Mouse (Mus musculus) layer of hippocampus, adult 11-12 months (tissue): ENCODE results near the gene Sgpl1.

Experiments used
- DNase-seq: peaks from one replicate; pipeline ENCODE4 v3.0.0; 2022; ENCODE audit warnings: low spot score

The Sgpl1 gene

DNA sequence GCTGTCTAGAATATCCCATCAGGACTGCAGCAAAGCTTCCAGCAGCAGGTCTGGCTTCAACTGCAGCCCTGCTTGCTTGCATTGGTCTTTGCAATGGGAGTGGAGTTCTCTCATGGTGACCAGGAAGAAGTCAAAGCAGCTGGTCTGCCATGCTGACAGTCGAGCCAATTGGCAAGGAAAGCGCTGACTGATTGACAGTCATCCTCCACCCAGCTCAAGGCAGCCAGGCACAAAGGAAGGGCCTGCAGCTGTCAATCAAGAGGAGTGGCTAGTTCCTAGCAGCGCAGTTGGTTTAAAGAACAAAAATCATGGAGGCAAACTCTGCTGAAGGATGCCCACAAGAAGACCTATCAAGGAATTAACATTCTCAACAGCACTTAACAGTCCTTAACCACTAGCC, 61.0 kb downstream of the Sgpl1 start:
- no peak for DNase-seq

DNA sequence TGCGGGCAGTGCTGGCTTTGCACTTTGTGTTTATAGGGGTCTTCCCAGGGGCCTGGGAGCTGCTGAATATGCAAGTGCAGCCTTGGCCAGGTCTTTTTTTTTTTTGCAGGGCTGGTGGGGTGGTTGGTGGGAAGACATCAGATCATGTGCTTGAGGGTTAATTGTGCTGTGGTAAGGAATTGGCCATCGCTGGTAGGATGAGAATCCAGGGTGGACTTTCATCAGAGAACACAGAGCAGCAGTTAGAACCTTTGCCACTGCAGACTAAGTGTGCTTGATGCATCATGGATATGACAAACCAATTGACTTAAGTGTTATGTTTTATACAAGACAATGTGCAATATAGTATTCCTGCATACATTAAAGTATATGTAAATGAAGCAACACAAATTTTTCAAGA, 62.1 kb downstream of the Sgpl1 start:
- DNase-seq, result no peak

DNA sequence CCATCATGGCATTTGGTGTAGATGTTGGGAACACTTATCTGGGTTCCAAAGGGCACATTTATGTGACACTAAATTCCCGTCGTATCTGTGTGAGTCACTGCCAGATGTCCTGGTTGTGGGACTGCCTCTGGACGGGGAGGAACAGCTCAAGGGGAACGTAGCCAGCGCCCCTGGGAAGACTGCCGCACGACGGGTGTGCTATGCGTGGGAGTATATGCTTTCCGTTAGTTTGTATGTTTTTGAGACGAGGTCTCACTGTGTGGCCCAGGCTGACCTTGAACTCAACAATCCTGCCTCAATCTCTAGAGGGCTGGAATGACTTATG, 66.6 kb downstream of the Sgpl1 start:
- no peak for DNase-seq

DNA sequence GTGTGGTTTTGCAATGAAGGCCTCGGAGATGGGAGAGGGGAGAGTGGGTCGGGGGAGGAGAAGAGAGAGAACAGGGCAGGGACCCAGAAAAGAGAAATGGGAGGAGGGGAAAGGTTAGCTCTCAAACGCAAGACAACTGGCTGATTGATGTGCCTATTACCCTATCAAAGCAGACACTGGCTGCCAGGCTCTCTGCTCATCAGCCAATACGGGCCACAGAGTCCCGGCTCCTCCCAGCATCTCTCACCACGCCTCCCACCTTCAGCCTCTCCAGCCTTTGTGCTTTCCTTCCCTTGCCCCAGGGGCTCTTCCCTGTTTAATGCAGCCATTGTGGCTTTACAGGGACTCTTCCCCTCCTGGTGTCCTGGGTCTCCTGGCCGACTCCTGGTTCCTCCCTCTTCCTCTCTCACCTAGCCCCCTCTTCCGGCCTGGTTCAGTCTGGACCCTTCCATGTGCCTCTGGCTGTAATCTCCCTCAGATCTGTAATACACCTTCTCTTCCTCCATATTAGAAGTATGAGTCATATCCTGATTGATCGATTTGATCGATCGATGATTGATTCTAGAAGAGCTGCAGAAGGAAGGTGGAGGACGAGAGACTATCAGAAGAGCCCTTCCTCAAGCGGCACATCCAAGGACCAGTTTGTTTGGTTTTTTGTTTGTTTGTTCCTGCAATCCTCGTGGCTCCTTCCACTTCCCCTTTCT, 67.1 kb downstream of the Sgpl1 start:
- peak; percentile 68 for DNase-seq

DNA sequence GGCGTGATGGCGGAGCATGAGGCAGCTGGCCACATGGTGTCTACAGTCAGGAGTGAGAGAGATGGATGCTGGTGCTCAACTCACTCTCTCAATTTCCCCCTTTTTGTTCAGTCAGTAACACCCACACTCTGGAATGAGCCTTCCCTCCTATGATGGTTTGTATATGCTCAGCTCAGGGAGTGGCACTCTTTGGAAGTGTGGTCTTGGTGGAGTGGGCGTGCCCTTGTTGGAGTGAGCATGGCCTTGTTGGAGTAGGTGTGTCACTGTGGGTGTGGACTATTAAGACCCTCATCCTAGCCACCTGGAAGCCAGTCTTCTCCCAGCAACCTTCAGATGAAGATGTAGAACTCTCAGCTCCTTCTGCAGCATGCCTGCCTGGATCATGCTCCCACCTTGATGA, 71.9 kb downstream of the Sgpl1 start:
- DNase-seq, result no peak

DNA sequence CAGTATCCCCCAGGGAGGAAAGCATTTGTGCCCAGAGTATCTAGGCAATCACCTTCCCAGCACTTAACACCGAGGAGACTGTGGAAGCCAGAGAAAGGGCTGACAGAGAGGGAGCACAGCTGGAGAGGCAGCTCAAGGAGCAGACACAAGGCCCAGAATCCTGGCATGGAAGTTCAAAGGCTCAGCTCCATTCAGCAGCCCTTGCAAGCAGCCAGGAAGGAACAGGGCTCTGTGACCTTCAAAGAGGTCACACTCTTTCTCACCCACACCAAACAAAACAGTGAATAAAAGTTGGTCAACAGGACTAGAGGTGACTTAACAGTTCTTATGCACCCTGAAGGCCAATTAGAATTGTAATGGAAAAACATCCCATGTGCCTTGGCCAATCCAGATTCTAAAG, 72.9 kb downstream of the Sgpl1 start:
- DNase-seq, result no peak

DNA sequence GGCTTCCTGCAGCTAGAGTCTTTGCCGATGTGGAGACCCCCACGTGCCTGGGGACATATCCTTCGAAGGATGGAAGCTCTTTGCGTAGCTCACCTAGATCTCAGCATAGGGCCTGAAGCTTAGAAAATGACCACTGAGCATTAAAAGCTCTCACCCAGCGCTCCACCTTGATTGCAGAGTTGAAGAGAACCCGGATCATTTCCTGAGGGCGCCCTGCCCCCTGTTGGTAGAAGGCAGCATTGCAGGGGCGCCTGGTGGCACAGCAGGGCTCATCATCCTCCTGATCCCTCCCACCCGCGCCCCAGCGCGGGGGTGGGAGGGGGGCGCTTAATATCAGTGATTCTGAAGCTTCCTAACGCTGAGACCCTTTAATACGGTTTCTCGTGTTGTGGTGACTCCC, 75.2 kb downstream of the Sgpl1 start:
- peak; percentile 66 for DNase-seq

DNA sequence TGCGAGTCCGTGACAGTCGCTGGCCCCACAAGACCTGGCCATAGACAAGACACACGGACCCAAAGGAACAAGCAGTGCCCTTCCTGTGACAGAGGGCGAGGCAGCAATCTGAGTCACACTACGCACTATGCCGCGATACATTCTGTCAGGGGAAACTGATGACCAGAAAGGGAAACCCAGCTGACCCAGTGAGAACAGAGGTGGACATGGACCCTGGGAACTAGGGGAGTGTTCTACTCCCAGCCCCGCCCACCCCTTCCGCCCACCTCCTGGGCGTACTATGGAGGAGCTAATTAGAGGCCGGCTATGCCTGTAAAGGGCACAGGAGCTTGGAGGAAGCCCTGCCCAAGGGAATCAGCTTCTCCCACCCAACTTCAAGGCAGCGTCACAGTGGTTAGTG, 78.3 kb downstream of the Sgpl1 start:
- DNase-seq, result no peak

DNA sequence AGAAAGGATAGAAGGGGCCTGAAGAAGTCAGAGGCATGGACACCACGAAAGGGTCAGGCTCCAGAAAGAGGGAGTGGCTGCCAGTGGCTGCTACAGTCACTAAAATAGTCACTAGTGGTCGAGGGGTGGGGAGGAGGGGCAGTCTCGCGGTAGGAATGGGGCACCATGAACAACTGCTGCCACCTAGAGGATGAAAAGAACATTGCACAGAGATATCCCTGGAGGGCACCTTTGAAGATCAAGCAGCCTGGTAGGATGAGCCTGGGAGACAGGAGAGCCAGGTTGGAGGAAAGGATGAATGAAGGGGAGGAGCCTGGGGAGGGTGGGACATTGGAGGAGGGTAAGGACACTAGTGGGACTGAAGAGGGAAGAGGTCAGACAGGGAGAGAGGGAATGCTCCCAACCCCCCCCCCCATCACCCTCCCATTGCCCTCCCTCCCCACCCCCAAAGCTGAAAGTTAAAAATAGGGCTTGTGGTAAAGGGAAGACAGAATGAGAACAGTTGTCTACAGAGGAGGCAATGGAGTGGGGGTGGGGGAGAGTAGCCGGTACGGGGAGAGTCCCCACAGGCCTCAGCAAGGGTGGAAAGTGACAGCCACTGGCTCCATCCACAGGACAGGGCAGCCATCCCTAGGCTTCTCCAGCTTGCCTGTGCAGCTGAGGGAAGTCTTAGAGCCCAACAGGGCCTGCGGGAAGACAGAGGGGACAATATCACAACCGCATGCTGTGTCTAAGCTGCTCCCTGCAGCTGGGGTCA, 78.9 kb downstream of the Sgpl1 start:
- peak; percentile 68 for DNase-seq

DNA sequence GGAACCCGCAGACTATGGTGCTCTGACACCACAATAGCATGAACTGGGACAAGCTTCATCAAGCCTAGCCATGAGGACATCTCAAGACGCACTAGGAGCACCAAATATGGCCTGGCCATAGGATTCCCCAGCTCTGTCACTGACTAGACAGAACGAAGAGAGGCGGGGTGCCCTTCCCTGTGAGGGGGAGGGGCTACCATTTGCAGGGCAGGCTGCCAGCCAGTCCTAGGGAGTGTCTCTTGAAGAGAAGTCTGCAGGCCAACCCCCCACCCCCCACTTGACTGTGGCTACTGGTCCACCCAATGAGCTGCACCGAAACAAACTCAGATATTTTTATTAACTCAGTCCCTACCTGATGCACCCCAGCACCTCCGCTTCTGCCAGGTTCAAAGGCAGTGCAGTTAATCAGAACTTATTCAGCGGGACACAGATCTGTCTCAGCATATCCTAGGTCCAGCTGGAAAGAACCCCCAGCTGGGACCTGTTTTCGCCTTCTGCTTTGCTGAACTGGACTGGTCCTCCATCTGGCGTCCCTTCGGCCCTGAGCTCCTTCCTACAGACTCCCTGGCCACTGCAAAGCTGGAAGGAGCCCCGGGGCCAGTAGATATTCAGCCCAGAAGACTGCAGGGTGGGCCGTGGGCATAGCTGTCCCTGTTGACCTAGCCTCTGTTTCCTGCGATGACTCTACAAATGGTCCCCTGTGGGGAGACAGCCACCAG, 82.1 kb downstream of the Sgpl1 start:
- DNase-seq, result no peak

DNA sequence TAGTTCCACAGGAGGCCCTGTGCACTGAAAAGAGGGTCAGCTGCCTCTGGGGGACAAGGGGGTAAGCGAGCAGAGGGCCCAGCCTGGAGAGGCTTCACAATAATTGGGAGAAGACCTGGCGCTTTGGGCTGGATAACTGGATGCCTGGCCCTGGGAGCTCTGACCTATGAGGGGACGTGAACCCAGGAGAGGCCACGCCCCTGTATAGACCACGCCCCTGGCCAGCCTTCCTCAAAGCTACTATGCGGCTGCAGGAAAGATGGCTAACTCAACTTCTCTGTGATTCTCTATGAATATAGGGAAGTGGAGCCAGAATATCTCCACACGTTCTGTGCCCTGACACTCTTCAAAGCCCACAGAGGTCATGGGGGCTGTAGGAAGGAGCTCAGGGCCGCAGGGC, 82.9 kb downstream of the Sgpl1 start:
- DNase-seq, result no peak

DNA sequence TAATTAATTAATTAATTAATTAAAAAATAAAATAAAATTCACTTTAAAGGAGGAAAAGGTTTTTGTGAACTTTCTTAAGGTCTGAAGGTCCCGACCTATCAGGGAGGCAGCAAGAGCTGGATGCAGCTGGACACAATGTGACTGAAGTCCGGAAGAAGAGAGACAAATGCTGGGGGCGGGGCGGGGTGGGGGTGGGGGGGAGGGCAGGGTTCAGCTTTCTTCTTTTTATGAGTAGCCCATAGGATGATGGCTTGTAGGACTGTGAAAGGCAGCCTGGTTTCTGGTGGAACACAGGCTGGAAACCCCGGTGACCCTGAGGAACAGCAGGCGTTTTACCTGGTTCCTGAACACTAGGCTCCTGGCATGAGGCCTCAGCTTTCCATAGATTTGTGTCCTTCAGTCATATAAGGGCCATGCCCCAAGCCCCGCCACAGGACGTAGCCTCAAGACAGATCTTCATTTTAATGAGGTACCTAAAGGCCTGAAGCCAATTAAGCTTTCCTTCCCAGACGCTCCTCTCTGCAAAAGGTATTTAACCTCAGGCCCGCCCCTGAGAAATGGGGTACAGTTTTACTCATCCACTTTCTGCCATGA, 84.1 kb downstream of the Sgpl1 start:
- no peak for DNase-seq

DNA sequence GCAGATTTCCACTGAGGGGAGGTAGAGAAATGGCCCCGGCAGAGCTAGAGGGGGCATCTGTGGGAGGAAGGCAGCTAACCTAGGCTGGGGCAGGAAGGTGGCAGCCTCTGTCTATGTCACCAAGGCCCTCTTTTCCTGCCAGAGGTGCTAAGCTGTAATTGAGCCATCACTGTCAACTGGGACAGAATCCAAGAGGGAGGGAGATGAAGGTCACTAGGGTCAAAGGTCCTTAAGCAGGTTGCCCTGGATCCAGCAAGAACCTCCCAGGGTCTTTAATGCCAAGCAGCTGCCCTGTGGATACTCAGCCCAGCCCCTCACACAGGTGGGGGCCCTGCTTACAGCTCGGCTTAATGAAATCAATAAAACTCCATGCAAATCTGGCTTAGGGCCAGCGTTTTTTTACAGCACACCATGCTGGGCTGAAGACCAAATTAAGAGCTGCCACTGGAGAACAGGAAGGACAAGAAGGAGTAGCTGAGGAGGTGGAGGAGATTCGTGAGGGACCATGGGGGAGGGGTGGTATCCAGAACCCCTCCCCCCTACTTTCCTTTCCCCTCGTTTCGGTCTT, 87.9 kb downstream of the Sgpl1 start:
- no peak for DNase-seq

DNA sequence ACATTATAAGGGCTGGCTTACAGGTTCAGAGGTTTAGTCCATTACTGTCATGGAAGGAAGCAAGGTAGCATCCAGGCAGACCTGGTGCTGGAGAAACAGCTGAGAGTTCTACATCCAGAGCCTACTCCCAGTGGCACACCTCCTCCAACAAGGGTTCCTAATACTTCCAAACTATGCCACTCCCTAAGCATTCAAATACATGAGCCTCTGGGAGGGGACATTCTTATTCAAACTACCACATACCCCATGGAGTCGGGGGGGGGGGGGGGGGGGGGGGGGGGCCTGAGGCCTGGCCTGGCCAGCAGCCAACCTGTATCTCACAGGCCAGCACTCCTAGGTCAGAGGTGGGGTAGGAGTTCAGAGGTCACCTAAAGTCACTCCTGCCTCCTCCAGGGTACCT, 88.4 kb downstream of the Sgpl1 start:
- DNase-seq, result no peak

DNA sequence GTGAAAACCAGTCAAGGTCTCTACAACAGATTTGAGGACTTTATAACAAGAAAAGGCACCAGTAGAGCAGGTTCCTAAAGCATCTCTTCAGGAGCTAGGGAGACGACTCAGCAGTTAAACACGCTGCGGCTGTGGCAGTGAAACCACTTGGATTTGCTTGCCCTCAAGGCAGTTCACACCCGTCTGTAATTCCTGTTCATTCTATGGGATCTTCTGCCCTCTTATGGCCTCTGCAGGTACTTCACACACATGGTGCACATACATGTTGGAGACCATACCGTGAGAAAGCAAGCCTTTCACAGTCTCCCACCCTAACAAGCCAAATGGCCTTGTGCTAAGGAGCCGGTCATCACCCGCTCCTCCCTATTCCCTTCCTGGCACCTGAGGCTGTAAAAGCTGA, 90.8 kb downstream of the Sgpl1 start:
- DNase-seq, result no peak

DNA sequence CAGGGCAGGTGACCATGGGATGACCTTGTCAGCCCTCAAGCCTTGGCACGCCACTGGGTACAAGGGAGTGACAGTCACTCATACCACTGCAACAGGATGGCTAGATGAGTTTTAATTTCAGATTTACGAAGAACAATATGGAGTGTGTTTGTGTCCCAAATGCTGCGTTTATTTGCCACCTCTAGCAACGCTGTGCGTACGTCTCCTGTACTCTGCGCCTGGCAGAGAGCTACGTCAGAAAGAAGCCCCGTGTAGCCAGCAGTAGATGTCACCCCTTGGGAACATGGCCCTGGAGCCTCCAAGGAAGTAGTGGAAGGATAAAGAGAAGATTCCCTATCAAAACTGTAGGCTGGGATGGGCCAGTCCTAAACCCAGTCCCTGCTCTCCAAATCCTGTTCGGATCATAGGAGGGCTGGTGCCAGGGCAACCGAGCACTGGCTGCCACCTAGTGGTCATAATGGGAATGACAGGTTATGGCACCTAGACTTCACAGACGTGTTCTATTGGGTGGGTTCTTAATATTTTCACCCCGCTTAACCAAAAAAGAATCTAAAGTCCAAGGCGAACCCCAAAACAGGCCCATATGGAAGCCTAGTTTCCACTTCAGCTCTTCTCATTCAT, 95.4 kb downstream of the Sgpl1 start:
- peak; percentile 72 for DNase-seq
